Mouse (Mus musculus) megakaryocyte, embryonic 14.5 days (primary cell): Measurements from ENCODE around the gene Abhd10.

Experiments used
- FLI1 ChIP-seq: IDR thresholded peaks from 2 replicates; pipeline ENCODE4 v1.6.1; 2012; ENCODE audit warnings: low read length, inconsistent platforms, mixed read lengths
- GATA1 ChIP-seq: IDR thresholded peaks from 3 replicates; pipeline ENCODE4 v1.6.1; 2012; ENCODE audit warnings: mixed read lengths, low read length, inconsistent platforms, borderline replicate concordance

- TF ChIP-seq GATA1 (no peak), FLI1 (no peak)
Measured at GRCm38 (mm10) chr16:45711263-45711662, 31.5 kb downstream of the Abhd10 start.
